Mouse (Mus musculus): ENCODE measurements around the gene Eya2. TPM values are rescaled to one million over a fixed set of nuclear protein-coding genes. Genes with fewer than 3 reads are reported as not detected.
"Not testable (repeated sequence)": the region's sequence is repeated elsewhere in the genome, so short reads cannot be mapped to it uniquely, and the experiment has no call there.

Eya2 gene
- polyA plus RNA-seq (2011; ENCODE audit: insufficient read length, low read depth, missing spikeins): 4.3 and 4.4 TPM in 2 replicates

- H3K4me1 ChIP-seq (ENCODE audit: control insufficient read depth, insufficient read depth, low read length): no peaks in the 10 kb centered on the region
- H3K27ac ChIP-seq (ENCODE audit: insufficient read depth, low read length): no peak within 1 kb of the TSS
- H3K4me3 ChIP-seq (ENCODE audit: insufficient read depth, low read length): peak within 1 kb of the TSS; percentile 29
- no peak for TF ChIP-seq CTCF (IDR thresholded peaks at IDR 0.05; ENCODE audit: borderline replicate concordance, insufficient read depth, low read length)
- TF ChIP-seq POLR2A (IDR thresholded peaks at IDR 0.05; ENCODE audit: low read depth, low read length): no peak
These were observed at the start of gene Eya2 for GRCm38 (mm10) chr2:165594907-165595675. Gene Eya2 (plus strand): TSS chr2:165595032.

DNA sequence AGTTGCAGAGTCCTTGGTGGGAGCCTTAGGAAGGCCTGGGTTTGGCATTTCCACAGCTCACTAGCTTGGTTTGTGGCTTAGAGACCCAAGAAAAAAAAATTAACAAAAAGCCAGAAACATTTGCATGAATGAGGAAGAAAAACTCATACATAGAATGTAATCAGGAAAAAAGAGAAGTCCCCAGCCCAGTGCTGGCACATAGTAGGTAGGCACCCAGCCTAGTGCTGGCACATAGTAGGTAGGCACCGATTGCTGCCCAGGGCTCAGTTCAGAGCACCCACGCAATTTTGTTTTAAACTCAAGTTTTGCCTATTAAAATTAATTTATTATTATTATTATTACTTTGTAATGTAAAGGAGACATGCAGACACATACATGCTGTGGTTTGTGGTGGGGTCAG is 49.1 kb upstream of the Eya2 start:
- peaks cover 4% of the 10 kb centered on the region; the same call in 1 of the 2 replicates for H3K4me1 ChIP-seq (ENCODE audit: control insufficient read depth, insufficient read depth, low read length)
- TF ChIP-seq POLR2A (IDR thresholded peaks at IDR 0.05; ENCODE audit: low read depth, low read length): no peak

GRCm38 (mm10) chr2:165546341-165546740 is 48.5 kb upstream of the Eya2 start:
- TF ChIP-seq CTCF (IDR thresholded peaks at IDR 0.05; ENCODE audit: borderline replicate concordance, insufficient read depth, low read length) (no peak), POLR2A (IDR thresholded peaks at IDR 0.05; ENCODE audit: low read depth, low read length) (no peak)
- Histone ChIP-seq H3K4me1 (ENCODE audit: control insufficient read depth, insufficient read depth, low read length) (peaks cover under 1% of the 10 kb centered on the region; the same call in 1 of the 2 replicates), H3K4me3 (ENCODE audit: insufficient read depth, low read length) (no peak overlapping the region), H3K27ac (ENCODE audit: insufficient read depth, low read length) (no peak overlapping the region)

More for the DNA sequence above, 49.1 kb upstream of the Eya2 start:
- H3K4me3 ChIP-seq (ENCODE audit: insufficient read depth, low read length): no peak overlapping the region
- no peak overlapping the region for H3K27ac ChIP-seq (ENCODE audit: insufficient read depth, low read length)

DNA sequence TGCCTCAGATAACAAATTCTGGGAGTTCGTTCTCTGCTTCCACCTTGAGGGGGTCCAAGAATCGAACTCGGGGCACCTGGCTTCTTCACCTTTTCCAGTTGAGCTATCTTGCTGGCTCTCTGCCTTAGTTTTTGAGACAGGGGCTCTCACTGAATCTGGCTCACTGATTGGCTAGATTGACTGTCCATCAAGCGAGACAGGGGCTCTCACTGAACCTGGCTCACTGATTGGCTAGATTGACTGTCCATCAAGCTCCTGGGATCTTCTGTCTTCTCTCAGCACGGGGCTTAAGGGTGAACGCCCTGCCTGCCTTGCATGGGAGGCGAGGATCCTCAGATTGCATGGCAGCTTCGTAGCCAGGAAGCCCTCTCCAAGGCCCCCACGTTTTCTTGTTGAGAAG is 47.4 kb upstream of the Eya2 start:
- TF ChIP-seq CTCF (IDR thresholded peaks at IDR 0.05; ENCODE audit: borderline replicate concordance, insufficient read depth, low read length): no peak
- no peak for TF ChIP-seq POLR2A (IDR thresholded peaks at IDR 0.05; ENCODE audit: low read depth, low read length)
- H3K4me1 ChIP-seq (ENCODE audit: control insufficient read depth, insufficient read depth, low read length): no peaks in the 10 kb centered on the region
- no peak overlapping the region for H3K27ac ChIP-seq (ENCODE audit: insufficient read depth, low read length)
- H3K4me3 ChIP-seq (ENCODE audit: insufficient read depth, low read length): no peak overlapping the region

- Histone ChIP-seq H3K27ac (ENCODE audit: insufficient read depth, low read length) (no peak overlapping the region), H3K4me1 (ENCODE audit: control insufficient read depth, insufficient read depth, low read length) (no peaks in the 10 kb centered on the region), H3K4me3 (ENCODE audit: insufficient read depth, low read length) (no peak overlapping the region)
- TF ChIP-seq POLR2A (IDR thresholded peaks at IDR 0.05; ENCODE audit: low read depth, low read length): no peak
- TF ChIP-seq CTCF (IDR thresholded peaks at IDR 0.05; ENCODE audit: borderline replicate concordance, insufficient read depth, low read length): no peak
These were observed 46.2 kb upstream of the Eya2 start for GRCm38 (mm10) chr2:165548627-165549026.

DNA sequence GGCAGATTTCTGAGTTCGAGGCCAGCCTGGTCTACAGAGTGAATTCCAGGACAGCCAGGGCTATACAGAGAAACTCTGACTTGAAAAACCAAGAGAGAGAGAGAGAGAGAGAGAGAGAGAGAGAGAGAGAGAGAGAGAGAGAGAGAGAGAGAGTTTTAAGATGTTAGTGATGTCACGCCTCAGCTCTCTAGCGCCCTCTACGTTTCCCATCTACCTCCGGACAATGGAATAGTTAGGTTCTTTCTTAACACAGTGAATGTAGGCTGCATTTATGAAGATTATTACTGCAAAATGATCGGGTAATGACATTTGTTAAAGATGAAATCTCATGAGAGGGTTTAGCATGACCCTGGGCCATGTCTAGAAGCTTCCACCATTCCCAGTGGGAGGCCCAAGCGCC is 44.4 kb upstream of the Eya2 start:
- not testable (repeated sequence) for H3K4me3 ChIP-seq (ENCODE audit: insufficient read depth, low read length); H3K27ac ChIP-seq (ENCODE audit: insufficient read depth, low read length)

GRCm38 (mm10) chr2:165554066-165554465 is 40.8 kb upstream of the Eya2 start:
- TF ChIP-seq CTCF (IDR thresholded peaks at IDR 0.05; ENCODE audit: borderline replicate concordance, insufficient read depth, low read length) (no peak), POLR2A (IDR thresholded peaks at IDR 0.05; ENCODE audit: low read depth, low read length) (no peak)
- Histone ChIP-seq H3K27ac (ENCODE audit: insufficient read depth, low read length) (no peak overlapping the region), H3K4me1 (ENCODE audit: control insufficient read depth, insufficient read depth, low read length) (no peaks in the 10 kb centered on the region), H3K4me3 (ENCODE audit: insufficient read depth, low read length) (no peak overlapping the region)

More for the DNA sequence above, 44.4 kb upstream of the Eya2 start:
- H3K4me1 ChIP-seq (ENCODE audit: control insufficient read depth, insufficient read depth, low read length): not testable (repeated sequence)

DNA sequence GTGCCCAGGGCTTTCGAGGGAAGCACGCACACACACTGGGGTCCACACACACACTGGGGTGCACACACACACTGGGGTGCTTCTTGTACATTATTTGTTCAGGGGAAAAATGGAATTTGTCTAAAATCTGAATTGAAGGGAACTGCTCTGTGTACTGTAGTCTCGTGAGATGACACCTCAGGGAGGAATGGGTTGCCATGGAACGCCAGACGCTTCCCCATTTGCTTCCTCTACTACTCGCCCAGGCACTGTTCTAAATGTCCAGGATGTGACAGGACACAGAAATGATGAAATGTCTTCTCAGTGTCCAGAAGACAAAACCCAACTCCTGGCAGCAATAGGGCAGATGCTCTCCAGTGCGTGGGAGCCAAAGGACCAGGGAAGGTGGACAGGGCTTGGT is 37.6 kb upstream of the Eya2 start:
- Histone ChIP-seq H3K4me1 (ENCODE audit: control insufficient read depth, insufficient read depth, low read length) (peaks cover 8% of the 10 kb centered on the region; the same call in 1 of the 2 replicates), H3K4me3 (ENCODE audit: insufficient read depth, low read length) (no peak overlapping the region), H3K27ac (ENCODE audit: insufficient read depth, low read length) (no peak overlapping the region)
- no peak for TF ChIP-seq POLR2A (IDR thresholded peaks at IDR 0.05; ENCODE audit: low read depth, low read length)
- TF ChIP-seq CTCF (IDR thresholded peaks at IDR 0.05; ENCODE audit: borderline replicate concordance, insufficient read depth, low read length): no peak

GRCm38 (mm10) chr2:165558916-165559315 is 35.9 kb upstream of the Eya2 start:
- H3K27ac ChIP-seq (ENCODE audit: insufficient read depth, low read length): no peak overlapping the region
- TF ChIP-seq POLR2A (IDR thresholded peaks at IDR 0.05; ENCODE audit: low read depth, low read length) (no peak), CTCF (IDR thresholded peaks at IDR 0.05; ENCODE audit: borderline replicate concordance, insufficient read depth, low read length) (no peak)
- H3K4me3 ChIP-seq (ENCODE audit: insufficient read depth, low read length): no peak overlapping the region
- H3K4me1 ChIP-seq (ENCODE audit: control insufficient read depth, insufficient read depth, low read length): peaks cover 8% of the 10 kb centered on the region; the same call in 1 of the 2 replicates

DNA sequence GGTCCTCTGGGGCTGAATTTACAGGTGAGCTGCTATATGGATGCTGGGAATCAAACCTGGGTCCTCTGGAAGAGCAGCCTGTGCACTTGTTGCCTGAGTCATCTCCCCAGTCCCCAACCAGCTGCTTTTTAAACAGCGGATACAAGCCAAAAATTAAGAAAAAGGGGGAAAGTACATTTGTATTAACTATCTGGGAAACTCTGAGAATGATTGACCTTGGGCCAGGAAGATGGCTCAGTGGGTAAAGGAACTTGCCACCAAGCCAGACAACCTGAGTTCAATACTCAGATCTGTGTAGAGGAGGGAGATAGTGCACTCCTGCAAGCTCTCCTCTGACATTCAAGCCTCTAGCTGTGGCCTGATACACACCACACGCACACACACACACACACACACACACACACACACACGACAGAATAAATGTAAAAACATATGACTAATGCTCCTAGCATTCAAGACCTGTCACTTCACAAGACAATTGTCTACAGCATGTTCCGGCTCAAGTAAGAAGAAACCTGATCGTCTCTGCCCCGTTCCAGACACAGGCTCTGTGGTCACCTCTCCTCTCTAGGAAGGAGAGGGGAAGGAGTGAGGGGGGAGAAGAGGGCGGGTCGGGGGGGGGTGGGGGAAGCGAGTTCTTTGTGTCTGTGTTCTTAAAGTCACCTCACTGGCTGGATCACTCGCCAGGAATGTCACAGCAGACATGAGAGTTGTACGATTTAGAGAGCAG is 35.2 kb upstream of the Eya2 start:
- no peak overlapping the region for H3K27ac ChIP-seq (ENCODE audit: insufficient read depth, low read length)
- H3K4me3 ChIP-seq (ENCODE audit: insufficient read depth, low read length): no peak overlapping the region
- H3K4me1 ChIP-seq (ENCODE audit: control insufficient read depth, insufficient read depth, low read length): peaks cover 8% of the 10 kb centered on the region; the same call in 1 of the 2 replicates
- TF ChIP-seq POLR2A (IDR thresholded peaks at IDR 0.05; ENCODE audit: low read depth, low read length): no peak
- TF ChIP-seq CTCF (IDR thresholded peaks at IDR 0.05; ENCODE audit: borderline replicate concordance, insufficient read depth, low read length): no peak
